In the genomic region with DNA sequence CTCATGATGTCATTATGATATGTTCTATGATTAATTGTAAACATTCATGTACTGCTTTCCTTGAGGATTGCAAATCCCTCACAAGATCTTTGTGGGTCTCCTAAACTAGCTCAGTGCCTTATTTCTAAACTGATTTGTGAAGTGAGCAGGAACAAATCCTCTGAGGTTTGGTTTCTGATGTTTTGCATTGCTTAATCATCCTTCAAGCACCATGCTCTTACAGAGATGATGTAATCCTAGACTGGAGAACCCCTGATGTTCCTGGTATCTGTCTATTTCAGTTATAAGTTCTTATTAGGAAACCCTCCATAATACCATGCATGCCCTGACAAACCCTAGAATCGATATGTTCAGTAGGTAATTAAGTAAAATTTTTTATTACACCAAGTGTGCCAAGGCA, we compare ENCODE assay signal across 26 mouse cellular contexts.
"Had no signal": no experiment of that assay in that cellular context is flagged by ENCODE, and none has a peak within 500 bp of the region (broad histone marks: within the 10 kb centered on the region; RNA-seq: fewer than 3 reads in every experiment).

No protein-coding gene starts in this region.

- H3K27ac ChIP-seq: heart, embryonic 10.5 days; hindbrain, embryonic 10.5 days; hindbrain, embryonic 12.5 days; hindbrain, embryonic 14.5 days; kidney, embryonic 15.5 days; kidney, postnatal 0 days; limb, embryonic 13.5 days; limb, embryonic 15.5 days; liver, embryonic 12.5 days; liver, embryonic 14.5 days had no signal

- H3K27me3 ChIP-seq: heart, embryonic 12.5 days; hindbrain, embryonic 12.5 days; kidney, embryonic 15.5 days; limb, embryonic 13.5 days; limb, embryonic 15.5 days; liver, embryonic 12.5 days had no signal

- ATAC-seq: hindbrain, embryonic 16.5 days; intestine, embryonic 16.5 days; liver, embryonic 12.5 days had no signal

- H3K36me3 ChIP-seq: heart, embryonic 10.5 days; heart, embryonic 12.5 days; kidney, embryonic 15.5 days; limb, embryonic 13.5 days; limb, embryonic 15.5 days; liver, embryonic 12.5 days had no signal

- H3K9ac ChIP-seq: heart, embryonic 12.5 days; hindbrain, embryonic 12.5 days; hindbrain, embryonic 14.5 days; kidney, embryonic 15.5 days; limb, embryonic 13.5 days; limb, embryonic 15.5 days; liver, embryonic 12.5 days; liver, embryonic 14.5 days had no signal

- H3K9me3 ChIP-seq: heart, embryonic 10.5 days; heart, embryonic 12.5 days; hindbrain, embryonic 10.5 days; hindbrain, embryonic 12.5 days; kidney, embryonic 15.5 days; limb, embryonic 13.5 days; limb, embryonic 15.5 days; liver, embryonic 12.5 days had no signal

- H3K4me3 ChIP-seq: heart, embryonic 10.5 days; heart, embryonic 12.5 days; hindbrain, embryonic 10.5 days; hindbrain, embryonic 12.5 days; kidney, embryonic 15.5 days; limb, embryonic 13.5 days; limb, embryonic 15.5 days; liver, embryonic 12.5 days had no signal

- H3K4me2 ChIP-seq: heart, embryonic 12.5 days; hindbrain, embryonic 12.5 days; hindbrain, embryonic 14.5 days; kidney, embryonic 15.5 days; limb, embryonic 13.5 days; limb, embryonic 15.5 days; liver, embryonic 12.5 days had no signal

- DNase-seq: gastrocnemius, postnatal 14 days; gastrocnemius, postnatal 36 days; heart, adult 18-20 months; heart, postnatal 10 days; heart, postnatal 4 days; kidney, adult 11 months; kidney, adult 2 months; kidney, adult 9 months; kidney, postnatal 14 days; kidney, postnatal 36 days; layer of hippocampus, adult 9-11 months; layer of hippocampus, postnatal 36 days; left cerebral cortex, postnatal 4 days had no signal

- H3K4me1 ChIP-seq: heart, embryonic 10.5 days; heart, embryonic 12.5 days; hindbrain, embryonic 10.5 days; hindbrain, embryonic 12.5 days; kidney, embryonic 15.5 days; limb, embryonic 13.5 days; limb, embryonic 15.5 days; liver, embryonic 12.5 days had no signal
